Mouse (Mus musculus) embryonic facial prominence, embryonic 14.5 days (tissue): ENCODE measurements around the gene Fam71e2. TPM values are rescaled to one million over a fixed set of nuclear protein-coding genes. Genes with fewer than 3 reads are reported as not detected.

Source experiments
- ATAC-seq: fragments of 200-750 bp; cut with Nextera tagmentation; 2 replicates; pipeline ENCODE4 v1.8.0; 2017; ENCODE audit warnings: low read depth, moderate number of reproducible peaks, moderate TSS enrichment
- DNase-seq: peaks from one replicate; pipeline ENCODE4 v3.0.0-alpha.2; 2015; ENCODE audit warnings: low spot score
- H3K27ac ChIP-seq: fragments of 300-500 bp; sonication (generic); replicated peaks from 2 replicates; pipeline ENCODE4 v1.5.1; 2014; ENCODE audit warnings: low read depth, mild to moderate bottlenecking, low read length, moderate library complexity
- H3K27me3 ChIP-seq: fragments of 300-500 bp; sonication (generic); replicated peaks from 2 replicates; pipeline ENCODE4 v1.6.1; 2014; ENCODE audit warnings: low read length; ENCODE audit not compliant: control insufficient read depth, insufficient read depth
- H3K36me3 ChIP-seq: fragments of 300-500 bp; sonication (generic); 2 replicates; pipeline ENCODE4 v1.6.1; 2014; ENCODE audit warnings: low read length, mixed read lengths; ENCODE audit not compliant: control insufficient read depth, insufficient read depth
- H3K4me1 ChIP-seq: fragments of 300-500 bp; sonication (generic); 2 replicates; pipeline ENCODE4 v1.6.1; 2014; ENCODE audit warnings: antibody characterized with exemption, low read length; ENCODE audit not compliant: control insufficient read depth, insufficient read depth
- H3K4me2 ChIP-seq: fragments of 300-500 bp; sonication (generic); 2 replicates; pipeline ENCODE4 v1.6.1; 2014; ENCODE audit warnings: low read depth, mild to moderate bottlenecking, low read length, moderate library complexity, mixed read lengths
- H3K4me3 ChIP-seq: fragments of 300-500 bp; sonication (generic); 2 replicates; pipeline ENCODE4 v1.5.1; 2014; ENCODE audit warnings: low read depth, mild to moderate bottlenecking, low read length
- H3K9ac ChIP-seq: fragments of 300-500 bp; sonication (generic); 2 replicates; pipeline ENCODE4 v1.6.1; 2014; ENCODE audit warnings: low read depth, mild to moderate bottlenecking, low read length, moderate library complexity, mixed read lengths
- H3K9me3 ChIP-seq: fragments of 300-500 bp; sonication (generic); 2 replicates; pipeline ENCODE4 v1.6.1; 2016; ENCODE audit warnings: low read length; ENCODE audit not compliant: control insufficient read depth
- WGBS: fragments of 180-500 bp; shearing (Covaris S2); extraction: QIAGEN DNeasy Blood & Tissue Kit; methylation state at CpG from one replicate; pipeline ENCODE4 v1.1.7; 2014; 5-methylcytosine and 5-hydroxymethylcytosine counted together
- polyA plus RNA-seq: library from polyadenylated mRNA; unstranded; fragments of >200 nt; fragmentation: Nextera tagmentation; extraction: Ambion mirVana; gene quantifications from 2 replicates; pipeline ENCODE4 v1.2.1, GENCODE M21; 2014

Fam71e2 gene
- polyA plus RNA-seq, 1 experiment from 2014 or later = not detected

- H3K27ac ChIP-seq = no peak overlapping the region
- no peaks in the 10 kb centered on the region for H3K27me3 ChIP-seq
- no peaks in the 10 kb centered on the region for H3K9me3 ChIP-seq
- H3K4me1 ChIP-seq = peaks cover 5% of the 10 kb centered on the region; the same call in 1 of the 2 replicates
- no peak overlapping the region for H3K4me3 ChIP-seq
- H3K4me2 ChIP-seq = no peak overlapping the region
- H3K36me3 ChIP-seq = no peaks in the 10 kb centered on the region
- DNase-seq (no peak), ATAC-seq (no peak)
- no peak overlapping the region for H3K9ac ChIP-seq
- WGBS = 11% methylated on average over 4 of the region's 4 CpGs
Measured at GRCm38 (mm10) chr7:4764946-4765710, 6.0 kb downstream of the Fam71e2 start.

- Histone ChIP-seq H3K4me1 (no peaks in the 10 kb centered on the region), H3K9me3 (no peaks in the 10 kb centered on the region), H3K4me3 (no peak overlapping the region), H3K27me3 (no peaks in the 10 kb centered on the region), H3K9ac (no peak overlapping the region), H3K27ac (no peak overlapping the region), H3K36me3 (no peaks in the 10 kb centered on the region), H3K4me2 (no peak overlapping the region)
- DNase-seq (no peak), ATAC-seq (no peak)
- 44% methylated on average over 1 of the region's 1 CpGs for WGBS
Measured at GRCm38 (mm10) chr7:4759670-4760069, 11.4 kb downstream of the Fam71e2 start.

GRCm38 (mm10) chr7:4752821-4753570 lies 18.1 kb downstream of the Fam71e2 start, which contains the start of gene Cox6b2:
TSS of gene Cox6b2 (minus strand) at chr7:4753094.
- DNase-seq (peak; percentile 97), ATAC-seq (peak; percentile 94)
- Histone ChIP-seq H3K9ac (peak within 1 kb of the TSS; percentile 26), H3K36me3 (no peaks in the 10 kb centered on the region), H3K4me3 (peak within 1 kb of the TSS; percentile 41), H3K27me3 (no peaks in the 10 kb centered on the region), H3K4me1 (peaks cover 14% of the 10 kb centered on the region), H3K27ac (peak within 1 kb of the TSS; percentile 53), H3K4me2 (peak within 1 kb of the TSS; percentile 63), H3K9me3 (no peaks in the 10 kb centered on the region)
- 4% methylated on average over 24 of the region's 24 CpGs for WGBS

- H3K36me3 ChIP-seq = 0 out of 2 replicates have a peak, but pooled peaks cover under 1% of the 10 kb centered on the region
- H3K4me2 ChIP-seq = peak overlapping the region; percentile 63
- no peaks in the 10 kb centered on the region for H3K9me3 ChIP-seq
- H3K4me1 ChIP-seq = peaks cover 14% of the 10 kb centered on the region
- peak overlapping the region; percentile 53 for H3K27ac ChIP-seq
- 2% methylated on average over 28 of the region's 30 CpGs for WGBS
- H3K27me3 ChIP-seq = no peaks in the 10 kb centered on the region
- H3K9ac ChIP-seq = peak overlapping the region; percentile 26
- peak; percentile 57 for DNase-seq
- peak overlapping the region; percentile 41 for H3K4me3 ChIP-seq
- peak; percentile 78 for ATAC-seq
Measured at GRCm38 (mm10) chr7:4751971-4752820, 18.9 kb downstream of the Fam71e2 start.

- H3K4me1 ChIP-seq = peaks cover 14% of the 10 kb centered on the region
- no peaks in the 10 kb centered on the region for H3K9me3 ChIP-seq
- ATAC-seq (no peak), DNase-seq (no peak)
- no peak overlapping the region for H3K27ac ChIP-seq
- H3K9ac ChIP-seq = no peak overlapping the region
- H3K4me2 ChIP-seq = no peak overlapping the region
- H3K36me3 ChIP-seq = peaks cover 25% of the 10 kb centered on the region
- H3K4me3 ChIP-seq = no peak overlapping the region
- no peaks in the 10 kb centered on the region for H3K27me3 ChIP-seq
- 80% methylated on average over 2 of the region's 2 CpGs for WGBS
Measured at GRCm38 (mm10) chr7:4749169-4749568, 21.9 kb downstream of the Fam71e2 start.

- H3K27ac ChIP-seq = no peak overlapping the region
- no peak for ATAC-seq
- no peak for DNase-seq
- H3K36me3 ChIP-seq = peaks cover 32% of the 10 kb centered on the region
- H3K27me3 ChIP-seq = no peaks in the 10 kb centered on the region
- 83% methylated on average over 4 of the region's 4 CpGs for WGBS
- no peak overlapping the region for H3K4me2 ChIP-seq
- no peak overlapping the region for H3K9ac ChIP-seq
- H3K4me3 ChIP-seq = no peak overlapping the region
- no peaks in the 10 kb centered on the region for H3K9me3 ChIP-seq
- peaks cover 14% of the 10 kb centered on the region for H3K4me1 ChIP-seq
Measured at GRCm38 (mm10) chr7:4748321-4748720, 22.8 kb downstream of the Fam71e2 start.

- Histone ChIP-seq H3K4me3 (no peak overlapping the region), H3K9ac (no peak overlapping the region), H3K27me3 (no peaks in the 10 kb centered on the region), H3K4me1 (peaks cover 9% of the 10 kb centered on the region), H3K9me3 (no peaks in the 10 kb centered on the region), H3K27ac (no peak overlapping the region), H3K4me2 (no peak overlapping the region), H3K36me3 (peaks cover 42% of the 10 kb centered on the region)
- ATAC-seq (no peak), DNase-seq (no peak)
- WGBS = 79% methylated on average over 8 of the region's 9 CpGs
Measured at GRCm38 (mm10) chr7:4747156-4747899, 23.8 kb downstream of the Fam71e2 start.
